Mouse (Mus musculus): ENCODE measurements around the gene Ube2v1. TPM values are rescaled to one million over a fixed set of nuclear protein-coding genes. Genes with fewer than 3 reads are reported as not detected.

Ube2v1 gene
- polyA plus RNA-seq (2015; fragmentation: Nextera tagmentation; extraction: Ambion mirVana) = 234 and 253 TPM in 2 replicates

- ATAC-seq (ENCODE audit: low FRiP score, low TSS enrichment) = peak; percentile 91
- Histone ChIP-seq H3K27me3 (ENCODE audit: control insufficient read depth, insufficient read depth, low read length) (no peaks in the 10 kb centered on the region), H3K4me2 (replicated peaks; ENCODE audit: low read depth) (peak within 1 kb of the TSS; percentile 90), H3K9me3 (ENCODE audit: control insufficient read depth, low read length) (no peaks in the 10 kb centered on the region), H3K36me3 (ENCODE audit: control insufficient read depth, insufficient read depth, low read length) (peaks cover 6% of the 10 kb centered on the region; the same call in 1 of the 2 replicates), H3K27ac (replicated peaks) (peak within 1 kb of the TSS; percentile 93), H3K4me3 (ENCODE audit: low read depth, low read length) (peak within 1 kb of the TSS; percentile 90), H3K4me1 (replicated peaks; ENCODE audit: control insufficient read depth, insufficient read depth) (peaks cover 13% of the 10 kb centered on the region), H3K9ac (ENCODE audit: low read length) (peak within 1 kb of the TSS; percentile 94)
- peak; percentile 99 for DNase-seq (ENCODE audit: low spot score)
- WGBS = under 1% methylated on average over 83 of the region's 87 CpGs
- peak; percentile 24 for TF ChIP-seq EP300 (optimal IDR thresholded peaks at IDR 0.05)
- TF ChIP-seq CTCF (IDR thresholded peaks at IDR 0.05; ENCODE audit: low read depth) = peak; percentile 54
Measured at GRCm38 (mm10) chr2:167631591-167632448, at the start of gene Ube2v1. Ube2v1 (minus strand) TSS chr2:167632095.

GRCm38 (mm10) chr2:167680657-167681056 is 48.8 kb upstream of the Ube2v1 start:
- H3K27me3 ChIP-seq (ENCODE audit: control insufficient read depth, insufficient read depth, low read length) = no peaks in the 10 kb centered on the region
- no peaks in the 10 kb centered on the region for H3K4me1 ChIP-seq (replicated peaks; ENCODE audit: control insufficient read depth, insufficient read depth)
- no peak for ATAC-seq (ENCODE audit: low FRiP score, low TSS enrichment)
- H3K4me3 ChIP-seq (ENCODE audit: low read depth, low read length) = no peak overlapping the region
- no peak overlapping the region for H3K27ac ChIP-seq (replicated peaks)
- H3K9me3 ChIP-seq (ENCODE audit: control insufficient read depth, low read length) = no peaks in the 10 kb centered on the region
- H3K36me3 ChIP-seq (ENCODE audit: control insufficient read depth, insufficient read depth, low read length) = no peaks in the 10 kb centered on the region
- TF ChIP-seq CTCF (IDR thresholded peaks at IDR 0.05; ENCODE audit: low read depth) (peak; percentile 80), EP300 (optimal IDR thresholded peaks at IDR 0.05) (no peak)
- H3K4me2 ChIP-seq (replicated peaks; ENCODE audit: low read depth) = no peak overlapping the region
- WGBS = 53% methylated on average over 5 of the region's 5 CpGs
- DNase-seq (ENCODE audit: low spot score) = peak; percentile 70
- H3K9ac ChIP-seq (ENCODE audit: low read length) = no peak overlapping the region

- Histone ChIP-seq H3K27me3 (ENCODE audit: control insufficient read depth, insufficient read depth, low read length) (no peaks in the 10 kb centered on the region), H3K27ac (replicated peaks) (no peak overlapping the region), H3K4me3 (ENCODE audit: low read depth, low read length) (no peak overlapping the region), H3K4me1 (replicated peaks; ENCODE audit: control insufficient read depth, insufficient read depth) (no peaks in the 10 kb centered on the region), H3K9me3 (ENCODE audit: control insufficient read depth, low read length) (no peaks in the 10 kb centered on the region), H3K9ac (ENCODE audit: low read length) (no peak overlapping the region), H3K36me3 (ENCODE audit: control insufficient read depth, insufficient read depth, low read length) (no peaks in the 10 kb centered on the region), H3K4me2 (replicated peaks; ENCODE audit: low read depth) (no peak overlapping the region)
- TF ChIP-seq CTCF (IDR thresholded peaks at IDR 0.05; ENCODE audit: low read depth) (peak; percentile 96), EP300 (optimal IDR thresholded peaks at IDR 0.05) (no peak)
- WGBS = under 1% methylated on average over 13 of the region's 13 CpGs
- ATAC-seq (ENCODE audit: low FRiP score, low TSS enrichment) (peak; percentile 70), DNase-seq (ENCODE audit: low spot score) (peak; percentile 86)
Measured at GRCm38 (mm10) chr2:167679902-167680430, 48.1 kb upstream of the Ube2v1 start.

GRCm38 (mm10) chr2:167678600-167678999 is 46.7 kb upstream of the Ube2v1 start:
- DNase-seq (ENCODE audit: low spot score) (no peak), ATAC-seq (ENCODE audit: low FRiP score, low TSS enrichment) (no peak)
- Histone ChIP-seq H3K27ac (replicated peaks) (no peak overlapping the region), H3K9ac (ENCODE audit: low read length) (no peak overlapping the region), H3K4me2 (replicated peaks; ENCODE audit: low read depth) (no peak overlapping the region), H3K4me3 (ENCODE audit: low read depth, low read length) (no peak overlapping the region), H3K36me3 (ENCODE audit: control insufficient read depth, insufficient read depth, low read length) (no peaks in the 10 kb centered on the region), H3K9me3 (ENCODE audit: control insufficient read depth, low read length) (no peaks in the 10 kb centered on the region), H3K4me1 (replicated peaks; ENCODE audit: control insufficient read depth, insufficient read depth) (no peaks in the 10 kb centered on the region), H3K27me3 (ENCODE audit: control insufficient read depth, insufficient read depth, low read length) (no peaks in the 10 kb centered on the region)
- 47% methylated on average over 5 of the region's 5 CpGs for WGBS
- TF ChIP-seq CTCF (IDR thresholded peaks at IDR 0.05; ENCODE audit: low read depth) (peak; percentile 61), EP300 (optimal IDR thresholded peaks at IDR 0.05) (no peak)

- H3K4me2 ChIP-seq (replicated peaks; ENCODE audit: low read depth) = no peak overlapping the region
- no peaks in the 10 kb centered on the region for H3K4me1 ChIP-seq (replicated peaks; ENCODE audit: control insufficient read depth, insufficient read depth)
- H3K4me3 ChIP-seq (ENCODE audit: low read depth, low read length) = no peak overlapping the region
- 37% methylated on average over 14 of the region's 14 CpGs for WGBS
- DNase-seq (ENCODE audit: low spot score) = peak; percentile 60
- ATAC-seq (ENCODE audit: low FRiP score, low TSS enrichment) = no peak
- TF ChIP-seq CTCF (IDR thresholded peaks at IDR 0.05; ENCODE audit: low read depth) (peak; percentile 79), EP300 (optimal IDR thresholded peaks at IDR 0.05) (no peak)
- no peaks in the 10 kb centered on the region for H3K36me3 ChIP-seq (ENCODE audit: control insufficient read depth, insufficient read depth, low read length)
- H3K9me3 ChIP-seq (ENCODE audit: control insufficient read depth, low read length) = no peaks in the 10 kb centered on the region
- no peak overlapping the region for H3K9ac ChIP-seq (ENCODE audit: low read length)
- no peaks in the 10 kb centered on the region for H3K27me3 ChIP-seq (ENCODE audit: control insufficient read depth, insufficient read depth, low read length)
- H3K27ac ChIP-seq (replicated peaks) = no peak overlapping the region
Measured at GRCm38 (mm10) chr2:167675120-167675909, 43.4 kb upstream of the Ube2v1 start.

Measured in stomach, postnatal 0 days (tissue).